Mouse (Mus musculus): ENCODE data around the gene Plekha8. TPM values are rescaled to one million over a fixed set of nuclear protein-coding genes. Genes with fewer than 3 reads are reported as not detected.

The Plekha8 gene
- polyA plus RNA-seq (2012; rRNA removed) = 13.8 and 14.7 TPM in 2 replicates

GRCm38 (mm10) chr6:54594469-54595329 is at the start of gene Plekha8:
TSS of gene Plekha8 (plus strand) at chr6:54595111.

GRCm38 (mm10) chr6:54565665-54566545 is 29.0 kb upstream of the Plekha8 start, which contains the start of gene Scrn1:
TSS of gene Scrn1 (minus strand) at chr6:54566489.

GRCm38 (mm10) chr6:54597208-54597607 is 2.3 kb downstream of the Plekha8 start, which contains the start of gene Fkbp14:
TSS of gene Fkbp14 (minus strand) at chr6:54597308.

GRCm38 (mm10) chr6:54680891-54681745 is 86.2 kb downstream of the Plekha8 start, which contains the start of gene Mturn:
TSS of gene Mturn (plus strand) at chr6:54681624.

Other genes with a start within 250 kb of the Plekha8 start
- gene Wipf3, start 165.5 kb upstream of the Plekha8 start, polyA plus RNA-seq (2012; rRNA removed) = 7.3 and 8.4 TPM in 2 replicates
- gene Scrn1, start 28.6 kb upstream of the Plekha8 start, polyA plus RNA-seq (2012; rRNA removed) = 63.2 and 78.4 TPM in 2 replicates
- 13.2 and 23.7 TPM in 2 replicates for gene Fkbp14, start 2.2 kb downstream of the Plekha8 start, polyA plus RNA-seq (2012; rRNA removed)
- gene Mturn, start 86.5 kb downstream of the Plekha8 start, polyA plus RNA-seq (2012; rRNA removed) = 51.5 and 60.0 TPM in 2 replicates
- 15.2 and 21.7 TPM in 2 replicates for gene Znrf2, start 221.8 kb downstream of the Plekha8 start, polyA plus RNA-seq (2012; rRNA removed)